Mouse (Mus musculus) gastrocnemius, postnatal 14 days (tissue): ENCODE measurements around the gene B4galnt3. TPM values are rescaled to one million over a fixed set of nuclear protein-coding genes. Genes with fewer than 3 reads are reported as not detected.

Source experiments
- DNase-seq: peaks from one replicate; pipeline ENCODE4 v3.0.0; 2021; ENCODE audit warnings: mixed read lengths
- intact Hi-C: fragments of 180-260 bp; cut with DNase I; formaldehyde crosslinking; loops from one replicate; pipeline ENCODE4 v1.15.1; 2025; ENCODE audit warnings: low total_unique reads
- total RNA-seq, 2 experiments: library from RNA; stranded (reverse); gene quantifications; 2 replicates each; pipeline ENCODE4 v1.2.3; 2021

B4galnt3 gene
- total RNA-seq, 2 experiments from 2014 or later, result 2.7 TPM

- intact Hi-C loops, result no loop called here
- no peak for DNase-seq
Measured at GRCm38 (mm10) chr6:120232885-120233284, 61.5 kb downstream of the B4galnt3 start.

GRCm38 (mm10) chr6:120230441-120230840 is 63.9 kb downstream of the B4galnt3 start:
- intact Hi-C loops, result no loop called here
- no peak for DNase-seq

DNA sequence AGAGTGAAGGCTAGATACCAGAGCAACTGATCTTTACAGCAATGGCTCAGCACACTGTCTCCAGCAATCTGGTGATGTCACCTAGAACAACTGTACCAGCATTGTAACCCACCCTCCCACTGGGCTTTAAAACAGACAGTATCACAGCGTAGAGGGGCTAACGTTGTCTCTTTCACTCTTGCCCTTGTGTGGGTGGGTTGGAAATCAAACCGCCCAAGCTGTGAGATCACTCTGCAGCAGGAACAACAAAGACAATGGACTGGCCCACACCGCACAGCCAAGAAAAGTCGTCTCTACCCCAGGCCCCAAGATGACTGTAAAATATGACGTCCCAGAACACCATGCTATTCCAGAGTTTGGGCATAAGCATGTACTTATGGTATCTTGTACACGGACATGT is 64.6 kb downstream of the B4galnt3 start:
- DNase-seq, result no peak

GRCm38 (mm10) chr6:120227068-120227467 is 67.3 kb downstream of the B4galnt3 start:
- DNase-seq, result no peak
- intact Hi-C loops, result no loop called here

More for the DNA sequence above, 64.6 kb downstream of the B4galnt3 start:
- intact Hi-C loops, result no loop called here

GRCm38 (mm10) chr6:120225355-120225754 is 69.0 kb downstream of the B4galnt3 start:
- intact Hi-C loops, result no loop called here
- DNase-seq, result no peak

DNA sequence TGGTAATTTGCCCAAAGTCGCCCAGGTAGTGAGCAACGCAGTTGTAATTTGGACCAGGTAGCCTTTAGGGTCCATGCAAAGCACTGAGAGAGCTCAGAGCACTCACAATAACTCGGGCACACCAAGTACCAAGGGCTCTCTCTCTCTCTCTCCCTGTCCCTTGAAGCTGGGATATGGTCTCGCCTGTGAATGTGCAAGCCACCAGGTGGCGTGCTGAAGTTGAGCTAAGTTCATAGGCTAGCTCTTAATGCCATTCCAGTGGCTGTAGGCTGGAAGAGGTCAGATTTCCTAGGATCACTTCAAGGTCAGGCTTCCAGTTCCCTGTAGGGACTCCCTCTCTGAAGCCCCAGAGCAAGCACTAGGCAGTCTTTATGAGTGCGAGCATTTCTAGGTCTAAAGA is 71.7 kb downstream of the B4galnt3 start:
- intact Hi-C loops, result loop anchor here (2.0 to 5.0 kb wide), 2 partner anchors 75 to 102 kb away; no protein-coding TSS in a partner anchor
- DNase-seq, result peak; percentile 68

- intact Hi-C loops, result no loop called here
- DNase-seq, result no peak
Measured at GRCm38 (mm10) chr6:120219281-120219680, 75.1 kb downstream of the B4galnt3 start.

DNA sequence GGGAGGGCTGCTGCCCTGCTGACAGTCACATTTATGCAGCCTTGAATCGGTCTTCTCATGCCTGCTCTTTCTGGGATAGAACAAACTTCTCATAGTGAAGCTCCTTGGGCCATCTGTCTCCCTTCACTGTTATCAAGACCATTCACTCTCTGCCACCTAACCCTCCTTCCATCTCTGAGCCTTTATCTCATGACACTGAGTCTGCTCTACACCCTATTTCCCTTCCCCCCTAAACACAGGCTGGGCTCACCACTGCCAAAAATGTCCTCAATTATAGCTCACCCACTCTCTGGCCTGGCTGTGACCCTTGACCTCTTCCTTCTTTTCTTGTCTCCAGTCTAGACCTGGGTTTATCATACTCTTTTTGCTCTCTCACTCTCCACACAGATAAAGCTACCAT is 77.7 kb downstream of the B4galnt3 start:
- intact Hi-C loops, result no loop called here

GRCm38 (mm10) chr6:120211536-120211935 is 82.8 kb downstream of the B4galnt3 start:
- intact Hi-C loops, result no loop called here
- no peak for DNase-seq

More for the DNA sequence above, 77.7 kb downstream of the B4galnt3 start:
- DNase-seq, result no peak

DNA sequence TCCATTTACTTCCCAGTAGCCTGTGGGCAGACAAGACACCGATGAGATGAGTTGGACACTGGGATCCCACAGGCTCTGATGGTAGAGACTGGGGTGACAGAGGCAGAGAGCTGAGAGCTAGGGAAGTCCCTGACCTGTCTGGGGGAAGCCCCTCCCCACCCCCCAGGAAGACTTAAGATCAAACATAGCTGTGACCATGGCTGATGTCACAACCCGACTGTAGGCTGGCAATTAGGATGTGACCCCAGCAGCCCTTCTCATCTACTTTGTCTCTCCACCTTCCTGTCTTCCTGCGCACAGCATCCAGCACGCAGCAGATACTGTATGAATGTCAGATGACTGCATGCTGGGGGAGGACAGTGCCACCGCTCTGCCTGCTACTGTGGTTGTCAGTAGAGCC is 87.8 kb downstream of the B4galnt3 start:
- no peak for DNase-seq
- intact Hi-C loops, result no loop called here

DNA sequence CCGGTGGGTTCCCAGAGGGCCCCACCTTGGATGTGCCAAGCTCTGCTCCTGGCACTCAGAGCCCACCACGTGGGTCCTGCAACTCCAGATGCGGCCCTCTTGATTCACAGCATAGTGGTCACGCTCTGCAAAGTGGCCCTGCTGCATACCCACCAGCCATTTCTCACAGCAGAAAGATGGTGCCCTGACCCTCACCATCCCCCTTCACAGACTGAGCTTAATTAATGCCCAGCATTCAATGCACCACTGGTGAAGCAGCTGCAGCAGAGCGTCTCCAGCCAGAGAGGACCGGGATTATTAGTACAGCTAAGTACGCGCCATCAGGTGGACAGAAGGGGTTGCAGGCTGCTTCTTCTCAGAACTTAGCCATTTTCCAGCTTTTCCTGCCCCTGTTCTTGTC is 92.0 kb downstream of the B4galnt3 start:
- intact Hi-C loops, result loop anchor here (5.0 kb wide), 1 partner anchor 410 kb away; no protein-coding TSS in a partner anchor

DNA sequence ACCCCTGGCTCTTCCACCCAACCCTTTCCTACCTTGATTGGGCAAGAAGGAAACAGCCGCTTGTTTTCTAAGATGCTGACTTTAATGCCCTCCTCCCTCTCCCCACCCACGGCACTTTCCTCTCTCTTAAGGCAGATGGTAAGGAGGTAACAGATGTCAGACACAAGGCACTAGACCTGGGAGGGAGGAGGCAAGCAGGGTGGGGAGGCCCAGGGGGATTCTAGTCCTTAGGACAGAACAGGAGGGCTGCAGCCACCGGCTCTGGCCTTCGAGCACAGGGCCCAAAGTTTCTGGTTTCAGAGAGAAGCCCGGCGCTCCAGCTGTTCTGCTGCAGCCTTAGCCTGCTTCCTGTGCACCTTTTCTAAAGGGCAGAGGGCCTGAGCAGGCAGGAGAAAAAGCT is 92.4 kb downstream of the B4galnt3 start:
- intact Hi-C loops, result loop anchor here (5.0 kb wide), 1 partner anchor 410 kb away; no protein-coding TSS in a partner anchor
- DNase-seq, result no peak

More for the DNA sequence above, 92.0 kb downstream of the B4galnt3 start:
- no peak for DNase-seq

DNA sequence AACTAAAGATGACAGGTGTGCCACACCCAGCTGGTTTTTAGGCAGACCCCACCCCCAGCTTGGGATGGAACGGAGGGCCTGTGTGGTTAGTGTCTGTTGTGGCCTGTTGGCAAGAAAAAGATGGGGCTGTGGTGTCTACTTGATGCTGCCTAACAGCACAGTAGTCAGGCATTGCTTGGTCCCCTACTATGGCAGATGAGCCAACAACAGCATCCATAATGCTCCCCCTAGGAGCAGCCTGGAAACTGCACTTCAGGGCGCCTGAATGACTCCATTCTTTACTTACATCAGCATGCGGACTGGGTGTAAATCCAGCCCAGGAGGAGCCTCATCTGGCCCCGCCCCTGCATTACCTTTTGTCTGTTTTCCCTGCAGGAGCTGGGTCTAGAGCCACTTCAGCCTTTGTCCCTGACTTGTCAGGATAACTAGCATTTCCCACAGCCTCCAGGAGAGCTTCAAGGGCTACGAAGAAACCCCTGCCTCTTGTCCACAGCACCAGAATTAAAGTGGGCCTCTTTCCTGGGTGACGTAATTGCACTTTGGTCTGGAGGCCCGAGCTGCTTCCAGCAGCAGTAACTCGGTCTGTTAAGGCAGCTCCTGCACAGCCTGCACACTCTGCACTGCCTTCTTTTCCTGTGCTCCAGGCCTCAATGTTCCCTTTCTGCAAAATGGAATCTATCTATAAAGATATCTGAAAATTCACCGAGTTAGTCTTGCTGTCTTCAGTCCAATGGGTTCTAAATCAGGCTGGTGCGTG is 94.5 kb downstream of the B4galnt3 start:
- DNase-seq, result no peak
- intact Hi-C loops, result loop anchor here (5.0 to 10.0 kb wide), 5 partner anchors 165 to 705 kb away; partner anchors contain the start of gene Wnk1

DNA sequence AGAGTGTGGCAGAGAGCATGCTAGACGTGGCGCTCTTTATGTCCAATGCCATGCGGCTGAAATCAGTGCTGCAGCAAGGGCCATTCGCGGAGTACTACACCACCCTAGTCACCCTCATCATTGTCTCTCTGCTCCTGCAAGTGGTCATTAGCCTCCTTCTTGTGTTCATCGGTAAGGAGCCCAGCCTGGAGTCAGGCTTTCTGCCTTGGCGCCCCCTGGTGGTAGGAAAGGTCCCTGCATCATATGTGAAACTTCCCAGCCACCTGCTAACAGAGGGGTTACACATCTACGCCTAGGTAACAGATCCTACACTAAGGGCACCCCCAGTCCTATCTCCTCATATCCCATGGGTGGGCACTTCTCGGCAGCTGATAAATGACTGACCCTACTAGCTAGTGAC is 96.4 kb downstream of the B4galnt3 start:
- peak; percentile 72 for DNase-seq
- intact Hi-C loops, result loop anchor here (5.0 to 10.0 kb wide), 4 partner anchors 163 to 703 kb away; partner anchors contain the start of gene Wnk1

- intact Hi-C loops, result loop anchor here (5.0 to 10.0 kb wide), 4 partner anchors 162 to 702 kb away; partner anchors contain the start of gene Wnk1
- DNase-seq, result no peak
Measured at GRCm38 (mm10) chr6:120196837-120197236, 97.5 kb downstream of the B4galnt3 start.

GRCm38 (mm10) chr6:120194963-120195362 is 99.4 kb downstream of the B4galnt3 start:
- intact Hi-C loops, result loop anchor here (5.0 to 10.0 kb wide), 4 partner anchors 160 to 700 kb away; partner anchors contain the start of gene Wnk1

DNA sequence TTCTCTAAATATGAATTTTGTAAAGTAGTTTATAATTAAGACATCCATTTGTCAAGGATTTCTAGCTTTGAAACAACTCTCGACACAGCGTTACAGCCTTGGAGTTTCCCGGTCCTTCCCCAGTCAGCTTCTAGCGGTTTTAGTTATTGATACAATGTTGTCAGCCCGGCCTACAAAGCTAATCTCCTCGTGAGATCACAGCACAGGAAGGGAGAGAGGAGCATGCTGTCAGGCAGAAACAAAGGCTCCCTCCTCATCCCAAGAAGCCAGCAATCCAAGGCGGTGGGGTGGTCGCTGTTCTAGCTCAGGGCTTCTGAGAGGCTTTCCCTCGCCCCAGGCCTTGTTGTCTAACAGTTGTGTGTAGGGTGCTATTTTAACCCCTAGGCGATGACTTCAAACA is 100.1 kb downstream of the B4galnt3 start:
- DNase-seq, result no peak
- intact Hi-C loops, result loop anchor here (10.0 kb wide), 3 partner anchors 160 to 700 kb away; partner anchors contain the start of gene Wnk1

More at GRCm38 (mm10) chr6:120194963-120195362, 99.4 kb downstream of the B4galnt3 start:
- peak; percentile 65 for DNase-seq

GRCm38 (mm10) chr6:120193793-120194192 is 100.6 kb downstream of the B4galnt3 start:
- no peak for DNase-seq
- intact Hi-C loops, result loop anchor here (10.0 kb wide), 3 partner anchors 159 to 699 kb away; partner anchors contain the start of gene Wnk1

DNA sequence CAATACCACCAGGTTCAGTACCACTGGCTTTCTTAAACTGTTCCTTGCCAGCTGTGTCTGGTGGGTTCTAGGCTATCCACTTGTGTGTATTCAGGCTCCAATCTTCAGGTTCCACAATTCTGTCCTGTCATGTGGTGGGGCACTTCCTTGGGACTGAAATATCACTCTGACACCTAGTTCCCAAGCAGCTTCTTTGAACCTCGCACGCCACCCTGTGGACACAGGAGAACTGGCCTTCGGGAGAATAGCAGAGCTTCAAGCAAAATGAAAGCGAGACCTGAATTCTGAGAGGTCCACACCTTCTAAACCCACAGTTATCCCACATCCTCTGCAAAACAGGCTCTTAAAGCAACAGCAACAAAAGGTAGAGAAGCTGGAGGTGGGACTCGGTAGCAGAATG is 101.2 kb downstream of the B4galnt3 start:
- peak; percentile 87 for DNase-seq
- intact Hi-C loops, result loop anchor here (10.0 kb wide), 3 partner anchors 158 to 698 kb away; partner anchors contain the start of gene Wnk1

GRCm38 (mm10) chr6:120192211-120192870 is 102.0 kb downstream of the B4galnt3 start:
- intact Hi-C loops, result loop anchor here (10.0 kb wide), 3 partner anchors 158 to 698 kb away; partner anchors contain the start of gene Wnk1
- DNase-seq, result peak; percentile 90
